Mouse (Mus musculus) kidney, adult 2 months (tissue): ENCODE measurements at regions not wholly inside any gene's neighbourhood (a gene's known extent, or its start where the extent isn't known, plus 50 kb on each side); places are given as distances from the start of the nearest gene placed in this dataset.
"Not testable (repeated sequence)": the region's sequence is repeated elsewhere in the genome, so short reads cannot be mapped to it uniquely, and the experiment has no call there.

Experiments
- CTCF ChIP-seq: fragments of 200-500 bp; conservative IDR thresholded peaks from 2 replicates; pipeline ENCODE4 v1.5.1; 2011; ENCODE audit warnings: low read depth, mild to moderate bottlenecking, control low read depth, low read length, moderate library complexity, mixed read lengths; ENCODE audit not compliant: insufficient read depth, insufficient read length
- POLR2A ChIP-seq: fragments of 200-500 bp; IDR thresholded peaks from one replicate; pipeline ENCODE4 v1.6.1; 2011; ENCODE audit warnings: low read depth, low read length, control low read depth

GRCm38 (mm10) chr13:6889446-6889845 is 240.9 kb upstream of the Pfkp start:
- TF ChIP-seq CTCF, POLR2A: not testable (repeated sequence)
